Mouse (Mus musculus): Measurements from ENCODE around the gene Zfyve28. TPM values are rescaled to one million over a fixed set of nuclear protein-coding genes. Genes with fewer than 3 reads are reported as not detected.

Gene Zfyve28
- polyA plus RNA-seq, 1 experiment, result not detected

GRCm38 (mm10) chr5:34269197-34269920, 18.9 kb downstream of the Zfyve28 start:
- Histone ChIP-seq H3K27me3 (ENCODE audit: control insufficient read depth) (no peaks in the 10 kb centered on the region), H3K4me1 (ENCODE audit: control insufficient read depth) (peaks cover 20% of the 10 kb centered on the region), H3K36me3 (ENCODE audit: control insufficient read depth) (no peaks in the 10 kb centered on the region), H3K4me3 (replicated peaks) (no peak overlapping the region), H3K9me3 (ENCODE audit: control insufficient read depth, low read length) (no peaks in the 10 kb centered on the region)
- TF ChIP-seq GATA1 (IDR thresholded peaks at IDR 0.05; ENCODE audit: low read length), result no peak
- TF ChIP-seq TAL1 (IDR thresholded peaks at IDR 0.05; ENCODE audit: low read length), result no peak

- Histone ChIP-seq H3K9me3 (ENCODE audit: control insufficient read depth, low read length) (no peaks in the 10 kb centered on the region), H3K4me1 (ENCODE audit: control insufficient read depth) (peaks cover 19% of the 10 kb centered on the region), H3K4me3 (replicated peaks) (no peak overlapping the region), H3K36me3 (ENCODE audit: control insufficient read depth) (no peaks in the 10 kb centered on the region), H3K27me3 (ENCODE audit: control insufficient read depth) (no peaks in the 10 kb centered on the region)
- TF ChIP-seq GATA1 (IDR thresholded peaks at IDR 0.05; ENCODE audit: low read length) (no peak), TAL1 (IDR thresholded peaks at IDR 0.05; ENCODE audit: low read length) (no peak)
Measured at GRCm38 (mm10) chr5:34266065-34266464, 22.2 kb downstream of the Zfyve28 start.

DNA sequence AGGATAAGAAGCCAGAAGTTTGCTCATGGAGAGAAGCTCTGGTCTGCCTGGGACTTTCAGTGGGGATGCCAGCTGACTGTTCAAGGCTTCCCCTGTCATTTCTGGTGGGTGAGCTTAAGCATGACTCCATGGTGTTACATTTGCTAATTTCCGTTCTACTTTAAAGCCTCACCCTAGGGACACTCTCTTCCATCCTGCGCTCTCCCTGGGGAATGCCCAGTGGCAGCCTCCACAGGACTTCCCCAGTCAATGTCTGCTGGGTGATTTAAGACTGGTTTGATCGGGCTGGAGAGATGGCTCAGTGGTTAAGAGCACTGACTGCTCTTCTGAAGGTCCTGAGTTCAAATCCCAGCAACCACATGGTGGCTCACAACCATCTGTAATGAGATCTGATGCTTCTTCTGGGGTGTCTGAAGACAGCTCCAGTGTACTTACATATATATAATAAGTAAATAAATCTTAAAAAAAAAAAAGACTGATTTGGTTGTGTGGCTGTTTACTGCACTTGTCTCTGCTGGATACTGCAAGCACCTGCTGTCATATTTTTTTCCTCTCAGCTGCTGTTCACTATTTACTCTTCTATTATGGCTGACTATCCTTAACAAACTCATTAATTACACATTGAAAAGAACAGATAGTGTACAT, 29.0 kb downstream of the Zfyve28 start:
- Histone ChIP-seq H3K27me3 (ENCODE audit: control insufficient read depth) (no peaks in the 10 kb centered on the region), H3K4me1 (ENCODE audit: control insufficient read depth) (no peaks in the 10 kb centered on the region), H3K36me3 (ENCODE audit: control insufficient read depth) (no peaks in the 10 kb centered on the region), H3K4me3 (replicated peaks) (no peak overlapping the region), H3K9me3 (ENCODE audit: control insufficient read depth, low read length) (no peaks in the 10 kb centered on the region)
- TF ChIP-seq GATA1 (IDR thresholded peaks at IDR 0.05; ENCODE audit: low read length) (no peak), TAL1 (IDR thresholded peaks at IDR 0.05; ENCODE audit: low read length) (no peak)

DNA sequence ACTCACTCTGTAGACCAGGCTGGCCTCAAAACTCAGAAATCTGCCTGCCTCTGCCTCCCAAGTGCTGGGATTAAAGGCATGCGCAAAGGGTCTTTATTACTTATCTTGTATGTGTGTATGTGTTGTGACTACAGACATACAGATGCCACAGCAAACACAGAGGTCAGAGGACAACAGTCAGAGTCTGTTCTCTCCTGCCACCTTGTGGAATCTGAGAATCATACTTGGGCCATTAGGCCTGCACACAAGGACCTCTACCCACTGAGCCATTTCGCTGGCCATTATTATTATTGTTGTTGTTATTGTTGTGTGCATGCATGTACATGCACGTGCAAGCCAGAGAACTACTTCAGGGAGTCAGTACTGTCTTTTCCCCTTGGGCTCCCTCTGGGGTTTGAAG, 33.1 kb downstream of the Zfyve28 start:
- TF ChIP-seq GATA1 (IDR thresholded peaks at IDR 0.05; ENCODE audit: low read length) (no peak), TAL1 (IDR thresholded peaks at IDR 0.05; ENCODE audit: low read length) (no peak)
- H3K4me3 ChIP-seq (replicated peaks), result no peak overlapping the region
- no peaks in the 10 kb centered on the region for H3K9me3 ChIP-seq (ENCODE audit: control insufficient read depth, low read length)
- H3K36me3 ChIP-seq (ENCODE audit: control insufficient read depth), result no peaks in the 10 kb centered on the region
- H3K27me3 ChIP-seq (ENCODE audit: control insufficient read depth), result no peaks in the 10 kb centered on the region
- no peaks in the 10 kb centered on the region for H3K4me1 ChIP-seq (ENCODE audit: control insufficient read depth)

DNA sequence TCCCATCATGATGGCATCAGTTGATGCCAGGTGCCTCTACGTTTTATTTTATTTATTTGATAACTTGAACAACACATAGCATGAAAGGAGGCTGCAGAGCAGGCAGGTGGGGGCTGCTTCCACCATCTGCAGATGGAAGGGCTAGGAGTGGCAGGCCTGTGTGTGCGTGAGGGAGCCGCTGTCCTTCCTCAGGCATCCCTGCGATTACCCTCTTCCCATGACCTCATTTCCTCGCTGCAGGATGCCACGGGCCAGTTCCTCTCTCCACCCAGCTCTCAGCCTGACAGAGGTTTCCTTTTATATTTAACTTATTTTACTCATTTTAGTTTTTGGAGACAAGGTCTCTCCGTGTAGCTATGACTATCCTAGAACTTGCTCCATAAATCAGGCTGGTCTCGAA, 33.9 kb downstream of the Zfyve28 start:
- Histone ChIP-seq H3K27me3 (ENCODE audit: control insufficient read depth) (no peaks in the 10 kb centered on the region), H3K4me3 (replicated peaks) (no peak overlapping the region), H3K4me1 (ENCODE audit: control insufficient read depth) (no peaks in the 10 kb centered on the region), H3K9me3 (ENCODE audit: control insufficient read depth, low read length) (no peaks in the 10 kb centered on the region), H3K36me3 (ENCODE audit: control insufficient read depth) (no peaks in the 10 kb centered on the region)
- TF ChIP-seq GATA1 (IDR thresholded peaks at IDR 0.05; ENCODE audit: low read length), result no peak
- TF ChIP-seq TAL1 (IDR thresholded peaks at IDR 0.05; ENCODE audit: low read length), result no peak

GRCm38 (mm10) chr5:34252967-34253519, 35.2 kb downstream of the Zfyve28 start:
- TF ChIP-seq TAL1 (IDR thresholded peaks at IDR 0.05; ENCODE audit: low read length), result no peak
- Histone ChIP-seq H3K4me1 (ENCODE audit: control insufficient read depth) (no peaks in the 10 kb centered on the region), H3K4me3 (replicated peaks) (no peak overlapping the region), H3K36me3 (ENCODE audit: control insufficient read depth) (no peaks in the 10 kb centered on the region), H3K9me3 (ENCODE audit: control insufficient read depth, low read length) (no peaks in the 10 kb centered on the region), H3K27me3 (ENCODE audit: control insufficient read depth) (no peaks in the 10 kb centered on the region)

- H3K4me1 ChIP-seq (ENCODE audit: control insufficient read depth), result no peaks in the 10 kb centered on the region
- H3K36me3 ChIP-seq (ENCODE audit: control insufficient read depth), result no peaks in the 10 kb centered on the region
- no peaks in the 10 kb centered on the region for H3K27me3 ChIP-seq (ENCODE audit: control insufficient read depth)
- TF ChIP-seq TAL1 (IDR thresholded peaks at IDR 0.05; ENCODE audit: low read length) (no peak), GATA1 (IDR thresholded peaks at IDR 0.05; ENCODE audit: low read length) (no peak)
- H3K4me3 ChIP-seq (replicated peaks), result no peak overlapping the region
- no peaks in the 10 kb centered on the region for H3K9me3 ChIP-seq (ENCODE audit: control insufficient read depth, low read length)
Measured at GRCm38 (mm10) chr5:34252307-34252966, 35.8 kb downstream of the Zfyve28 start.

- H3K27me3 ChIP-seq (ENCODE audit: control insufficient read depth), result no peaks in the 10 kb centered on the region
Measured at GRCm38 (mm10) chr5:34251794-34252193, 36.5 kb downstream of the Zfyve28 start.

GRCm38 (mm10) chr5:34250090-34250489, 38.2 kb downstream of the Zfyve28 start:
- H3K27me3 ChIP-seq (ENCODE audit: control insufficient read depth), result no peaks in the 10 kb centered on the region
- TF ChIP-seq TAL1 (IDR thresholded peaks at IDR 0.05; ENCODE audit: low read length) (no peak), GATA1 (IDR thresholded peaks at IDR 0.05; ENCODE audit: low read length) (no peak)
- H3K4me1 ChIP-seq (ENCODE audit: control insufficient read depth), result peaks cover 21% of the 10 kb centered on the region
- H3K36me3 ChIP-seq (ENCODE audit: control insufficient read depth), result no peaks in the 10 kb centered on the region
- no peaks in the 10 kb centered on the region for H3K9me3 ChIP-seq (ENCODE audit: control insufficient read depth, low read length)
- H3K4me3 ChIP-seq (replicated peaks), result no peak overlapping the region

More at GRCm38 (mm10) chr5:34251794-34252193, 36.5 kb downstream of the Zfyve28 start:
- TF ChIP-seq GATA1 (IDR thresholded peaks at IDR 0.05; ENCODE audit: low read length), result no peak
- no peak for TF ChIP-seq TAL1 (IDR thresholded peaks at IDR 0.05; ENCODE audit: low read length)
- Histone ChIP-seq H3K4me3 (replicated peaks) (no peak overlapping the region), H3K9me3 (ENCODE audit: control insufficient read depth, low read length) (no peaks in the 10 kb centered on the region), H3K4me1 (ENCODE audit: control insufficient read depth) (peaks cover 5% of the 10 kb centered on the region), H3K36me3 (ENCODE audit: control insufficient read depth) (no peaks in the 10 kb centered on the region)
